Mouse (Mus musculus) adrenal gland, postnatal 10 days (tissue): Measurements from ENCODE around the gene Szrd1. TPM values are rescaled to one million over a fixed set of nuclear protein-coding genes. Genes with fewer than 3 reads are reported as not detected.
"Not testable (repeated sequence)": the region's sequence is repeated elsewhere in the genome, so short reads cannot be mapped to it uniquely, and the experiment has no call there.

Experiments used
- DNase-seq: peaks from one replicate; pipeline ENCODE4 v3.0.0; 2021; ENCODE audit warnings: mixed read lengths
- total RNA-seq, 2 experiments: library from RNA; stranded (reverse); gene quantifications; 2 replicates each; pipeline ENCODE4 v1.2.3; 2021

The Szrd1 gene
- total RNA-seq, 2 experiments from 2014 or later = 111 to 115 TPM

DNA sequence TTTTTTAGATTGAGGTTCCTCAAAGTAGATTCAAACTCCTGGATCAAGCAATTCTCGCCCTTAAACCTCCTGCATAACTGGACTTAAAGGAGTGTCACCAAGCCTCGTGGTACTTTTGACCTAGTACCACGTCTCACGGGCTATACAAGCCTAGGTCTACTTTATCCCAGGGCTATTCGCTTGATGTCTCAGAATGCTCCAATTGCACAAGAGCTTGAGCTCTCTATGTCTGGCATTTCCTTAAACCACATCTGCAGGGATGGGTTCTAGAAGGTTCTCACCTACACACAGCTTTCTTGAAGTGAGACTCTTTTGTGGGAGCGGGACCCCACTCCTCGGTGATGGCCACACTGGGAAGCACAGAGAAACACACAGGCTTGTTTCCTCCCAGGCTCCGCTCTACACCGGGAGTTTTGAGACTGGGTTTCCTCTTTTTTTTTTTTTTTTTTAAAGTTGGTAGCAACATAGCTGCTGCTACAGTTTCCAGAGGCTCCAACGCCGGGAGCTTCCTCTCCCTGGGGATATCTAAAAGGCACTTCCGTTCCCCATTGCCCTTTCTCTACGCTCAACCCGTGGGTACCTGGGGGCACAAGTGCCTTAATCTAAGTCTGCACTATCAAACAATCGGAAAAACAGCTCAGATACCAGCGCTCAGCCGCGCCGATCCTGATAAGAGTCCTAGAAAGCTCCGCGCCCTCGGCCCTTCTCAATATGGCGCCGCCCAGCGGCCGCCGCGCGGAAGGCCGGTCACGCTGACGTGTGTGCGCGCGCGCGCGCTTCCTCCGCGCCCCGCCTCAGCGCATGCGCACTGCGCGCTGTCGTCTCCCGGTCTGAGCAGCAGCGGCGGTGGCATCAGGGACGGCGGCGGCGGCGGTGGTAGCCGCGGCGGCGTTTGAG is 7.8 kb upstream of the Szrd1 start, which contains the start of gene Fbxo42:
TSS of gene Fbxo42 (plus strand) at position 802 of the 897 bp plus-strand sequence.
- DNase-seq = peak; percentile 95

GRCm38 (mm10) chr4:141146491-141147033 is 7.0 kb upstream of the Szrd1 start:
- no peak for DNase-seq

GRCm38 (mm10) chr4:141145124-141145523 is 5.5 kb upstream of the Szrd1 start:
- DNase-seq = not testable (repeated sequence)

- peak; percentile 84 for DNase-seq
Measured at GRCm38 (mm10) chr4:141142285-141142811, 2.8 kb upstream of the Szrd1 start.

DNA sequence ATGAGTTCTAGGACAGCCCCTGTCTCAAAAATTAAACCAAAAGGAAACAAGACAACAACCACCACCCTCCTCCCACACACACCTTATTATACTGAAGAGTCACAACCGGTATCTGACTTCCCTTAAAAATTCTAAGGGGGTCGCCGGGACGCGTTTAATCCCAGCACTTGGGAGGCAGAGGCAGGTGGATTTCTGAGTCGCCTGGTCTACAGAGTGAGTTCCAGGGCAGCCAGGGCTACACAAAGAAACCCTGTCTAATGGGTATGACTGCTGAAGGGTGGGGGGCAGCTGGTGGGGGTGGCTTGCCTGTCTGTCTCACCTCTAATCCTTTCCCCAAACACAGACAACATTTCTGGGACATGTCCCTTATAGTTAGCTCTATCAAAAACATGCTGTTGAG is 1.4 kb upstream of the Szrd1 start:
- DNase-seq = no peak

DNA sequence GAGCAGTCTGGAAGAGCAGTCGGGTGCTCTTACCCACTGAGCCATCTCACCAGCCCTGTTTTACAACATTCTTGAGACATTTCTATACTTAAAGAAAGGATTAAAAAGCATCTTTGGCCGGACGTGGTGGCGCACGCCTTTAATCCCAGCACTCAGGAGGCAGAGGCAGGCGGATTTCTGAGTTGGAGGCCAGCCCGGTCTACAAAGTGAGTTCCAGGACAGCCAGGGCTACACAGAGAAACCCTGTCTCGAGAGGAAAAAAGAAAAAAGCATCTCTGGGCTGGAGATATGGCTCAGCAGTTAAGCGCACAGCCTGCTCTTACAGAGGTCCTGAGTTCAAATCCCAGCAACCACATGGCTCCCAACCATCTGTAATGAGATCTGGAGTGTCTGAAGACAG is 779 bp upstream of the Szrd1 start:
- DNase-seq = not testable (repeated sequence)

- peak; percentile 34 for DNase-seq
Measured at GRCm38 (mm10) chr4:141138425-141139115, 1.0 kb downstream of the Szrd1 start.

DNA sequence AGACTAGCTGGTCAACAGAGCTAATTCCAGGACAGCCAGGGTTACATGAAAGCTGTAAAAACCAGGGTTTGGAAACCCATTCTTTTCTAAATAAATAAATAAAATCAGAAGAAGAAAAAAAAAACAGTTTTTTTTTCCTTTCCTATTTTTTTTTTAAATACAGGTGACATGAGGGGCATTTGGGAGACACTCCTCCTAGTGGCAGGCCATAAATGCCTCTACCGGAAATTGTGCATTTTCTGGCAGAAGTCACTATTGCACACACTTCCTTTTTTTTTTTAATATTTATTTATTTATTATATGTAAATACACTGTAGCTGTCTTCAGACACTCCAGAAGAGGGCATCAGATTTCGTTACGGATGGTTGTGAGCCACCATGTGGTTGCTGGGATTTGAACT is 1.8 kb downstream of the Szrd1 start:
- not testable (repeated sequence) for DNase-seq

DNA sequence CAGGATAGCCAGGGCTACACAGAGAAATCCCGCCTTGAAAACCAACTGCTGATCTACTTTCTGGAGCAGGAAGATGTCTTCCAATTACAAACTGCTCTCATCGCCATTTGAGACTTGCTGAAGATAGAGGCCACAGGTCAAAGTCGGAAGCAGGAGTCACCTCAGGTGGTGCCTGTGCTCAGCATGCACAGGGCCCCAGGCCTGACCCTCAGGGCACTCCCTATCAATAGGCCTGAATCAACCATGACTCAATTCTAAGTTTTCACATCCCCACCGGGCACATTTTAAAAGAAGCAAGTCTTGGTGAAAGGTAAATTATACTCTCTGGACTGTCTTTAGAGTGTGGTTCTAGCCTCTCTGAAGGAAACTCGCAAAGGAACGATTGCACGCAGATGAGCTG is 3.4 kb downstream of the Szrd1 start:
- no peak for DNase-seq

DNA sequence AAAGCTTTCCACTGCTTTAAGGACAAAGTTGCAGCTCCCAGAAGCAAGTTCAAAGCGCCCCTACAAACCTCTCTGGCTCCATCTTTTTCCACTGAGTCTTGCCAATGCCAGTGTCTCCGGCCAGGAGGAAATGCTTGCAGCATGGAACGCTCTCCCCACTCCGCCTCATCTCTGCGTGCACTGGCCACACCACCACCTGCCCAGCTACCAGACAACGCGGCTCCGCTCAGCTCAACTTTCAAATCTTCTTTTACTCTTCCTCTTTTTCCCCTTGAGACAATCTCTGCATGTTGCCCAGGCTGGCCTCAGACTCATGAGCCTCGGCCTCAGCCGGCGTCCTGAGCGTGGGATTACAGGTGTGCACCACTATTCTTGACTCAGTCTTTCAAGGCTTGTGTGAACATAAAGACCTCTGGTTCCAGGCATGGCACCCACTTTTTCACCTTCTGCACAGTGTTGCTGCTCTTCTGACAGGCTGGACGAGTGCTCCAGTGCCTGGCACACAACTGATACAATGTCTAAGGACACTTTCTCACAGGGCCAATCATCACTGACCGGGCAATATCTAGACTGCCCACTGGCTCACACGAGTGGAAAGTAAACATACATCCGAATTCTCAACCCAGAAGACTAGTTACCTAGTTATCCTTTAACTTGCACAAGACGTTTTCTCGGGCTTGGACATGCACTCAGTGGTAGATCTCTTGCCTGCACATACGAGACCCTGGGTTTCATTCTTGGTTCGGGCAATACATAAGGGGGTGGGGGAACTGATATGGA is 4.6 kb downstream of the Szrd1 start:
- DNase-seq = no peak

DNA sequence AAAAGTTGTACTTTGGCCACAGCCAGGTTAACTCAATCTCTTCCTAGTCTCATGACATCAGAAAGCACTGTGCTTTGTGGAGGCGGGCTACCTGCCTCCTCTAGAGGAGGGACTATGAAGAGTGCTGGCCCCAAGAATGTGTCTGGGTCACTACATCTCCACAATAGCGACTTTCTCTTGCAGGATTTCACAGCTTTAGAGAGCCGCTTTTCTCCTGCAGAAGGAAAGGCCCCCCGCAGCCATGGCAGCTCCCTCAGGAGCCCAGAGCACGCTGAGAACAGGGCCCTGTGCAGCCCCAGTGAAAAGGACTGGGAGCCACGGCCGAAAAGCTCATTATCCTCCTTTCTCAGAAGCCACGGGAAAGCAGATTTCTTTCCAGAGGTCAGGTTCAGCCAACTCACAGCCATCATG is 5.5 kb downstream of the Szrd1 start:
- no peak for DNase-seq

- no peak for DNase-seq
Measured at GRCm38 (mm10) chr4:141133227-141133626, 6.3 kb downstream of the Szrd1 start.

- no peak for DNase-seq
Measured at GRCm38 (mm10) chr4:141132191-141132590, 7.4 kb downstream of the Szrd1 start.

DNA sequence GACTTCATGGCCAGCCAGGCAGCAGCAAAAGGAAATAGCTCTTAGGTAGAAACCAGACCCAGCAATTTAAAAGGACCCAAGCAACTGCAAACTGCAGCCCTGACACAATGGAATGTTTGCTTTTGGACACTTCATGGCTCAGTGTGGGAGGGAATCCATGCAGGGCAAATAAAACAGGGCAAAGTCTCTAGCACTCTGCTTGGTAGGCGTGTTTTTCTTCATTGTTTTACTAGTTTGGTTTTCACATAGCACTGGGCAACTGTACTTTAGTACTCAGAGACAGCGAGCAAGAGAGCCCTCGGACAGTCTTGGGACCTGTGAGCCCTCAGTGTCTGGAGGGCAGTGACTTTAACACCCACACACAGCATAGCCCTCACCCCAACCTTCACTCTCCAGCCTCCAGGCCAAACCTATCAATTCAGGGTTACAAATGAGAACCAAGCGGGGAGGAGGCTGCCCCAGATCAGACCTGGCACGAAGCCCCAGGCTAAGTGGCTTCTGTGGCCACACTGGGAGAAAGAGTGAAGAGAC is 8.0 kb downstream of the Szrd1 start:
- peak; percentile 60 for DNase-seq

DNA sequence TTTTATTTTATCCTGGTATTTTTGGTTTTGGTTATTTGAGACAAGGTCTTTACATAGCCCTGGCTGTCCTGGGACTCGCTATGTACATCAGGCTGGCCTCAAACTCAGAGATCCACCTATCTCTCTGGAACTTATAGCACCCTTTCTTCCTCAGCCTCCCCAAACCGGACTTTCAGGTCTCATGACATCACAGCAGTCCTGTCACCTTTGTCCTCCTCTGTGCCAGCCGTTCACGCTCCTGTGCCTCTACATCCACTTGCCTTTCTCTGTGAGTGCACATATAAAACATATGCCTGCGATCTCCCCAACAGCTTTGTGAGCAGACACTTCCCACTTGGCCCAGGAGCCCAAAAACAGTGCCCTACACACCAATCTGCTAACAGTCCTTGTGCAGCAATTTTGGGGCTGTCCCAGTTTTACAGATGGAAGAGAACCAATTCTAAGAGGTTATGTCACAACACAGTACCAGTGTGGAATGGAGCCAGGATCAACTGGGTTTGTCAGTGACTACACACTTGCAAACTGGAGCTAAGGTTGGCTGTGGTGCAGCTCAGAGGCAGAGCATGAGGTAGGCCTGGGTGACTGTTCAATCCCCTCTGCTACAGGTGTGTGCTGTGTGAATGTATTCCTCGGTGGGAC is 8.8 kb downstream of the Szrd1 start:
- peak; percentile 72 for DNase-seq

DNA sequence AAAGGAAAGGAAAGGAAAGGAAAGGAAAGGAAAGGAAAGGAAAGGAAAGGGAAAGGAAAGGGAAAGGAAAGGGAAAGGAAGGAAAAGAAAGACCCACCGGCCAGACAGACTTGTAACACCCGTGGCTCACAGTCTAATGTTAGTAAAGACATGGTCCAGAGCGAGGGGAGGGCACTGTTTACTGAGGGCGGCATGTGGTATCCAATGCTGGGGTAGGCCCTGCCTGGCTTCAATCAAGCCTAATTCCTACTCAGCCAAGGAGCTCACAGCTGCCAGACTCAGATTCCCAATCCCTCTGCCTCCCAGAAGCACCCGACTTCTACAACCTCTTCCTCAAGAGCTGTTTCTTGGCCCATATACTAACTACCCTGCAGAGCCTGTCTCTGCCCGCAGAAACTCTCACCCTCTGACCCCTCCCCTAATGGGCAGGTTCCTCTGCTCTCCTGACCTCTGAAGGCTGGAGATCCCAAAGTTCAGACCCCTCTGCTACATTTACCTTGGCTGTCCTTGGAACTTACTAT is 10.3 kb downstream of the Szrd1 start:
- no peak for DNase-seq

GRCm38 (mm10) chr4:141123065-141123464 is 16.5 kb downstream of the Szrd1 start:
- DNase-seq = no peak

DNA sequence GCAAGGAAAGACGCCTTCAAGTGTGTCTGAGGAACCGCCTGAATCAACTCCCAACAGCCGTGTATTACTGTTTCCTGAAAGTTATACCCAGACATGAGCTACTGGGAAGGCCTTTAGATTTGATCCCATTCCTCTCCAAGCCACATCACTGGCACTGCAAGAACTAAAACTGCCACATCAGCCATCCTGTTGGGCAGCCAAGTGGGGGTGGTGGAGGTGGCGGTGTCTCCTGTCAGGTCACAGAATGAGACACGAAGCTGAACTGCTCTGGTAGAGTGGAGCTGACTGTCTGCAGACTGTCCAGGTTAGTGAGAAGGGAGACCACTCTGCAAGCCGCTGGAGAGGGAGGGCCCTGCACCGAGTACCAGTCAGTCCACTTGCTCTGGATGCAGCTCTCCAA is 16.9 kb downstream of the Szrd1 start:
- no peak for DNase-seq

DNA sequence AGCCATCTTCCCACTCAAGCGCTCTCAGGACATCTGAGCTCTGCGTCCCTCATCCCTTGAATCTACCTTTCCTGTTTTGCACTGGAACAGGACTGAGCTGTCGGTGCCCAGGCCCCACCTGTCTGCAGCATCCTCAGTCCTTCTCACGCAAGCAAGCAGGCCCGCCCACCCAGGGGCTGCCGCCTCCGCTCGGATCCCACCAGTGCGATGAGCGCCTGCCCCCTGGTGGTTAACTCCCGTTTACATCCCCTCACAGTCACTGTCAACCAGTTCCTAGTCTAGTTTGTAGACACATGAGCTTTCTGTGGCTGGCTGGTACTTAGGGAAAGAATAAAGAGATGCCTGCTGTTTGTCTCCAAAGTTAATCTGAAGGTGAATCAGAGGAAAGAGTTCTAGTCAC is 18.9 kb downstream of the Szrd1 start:
- peak; percentile 75 for DNase-seq

DNA sequence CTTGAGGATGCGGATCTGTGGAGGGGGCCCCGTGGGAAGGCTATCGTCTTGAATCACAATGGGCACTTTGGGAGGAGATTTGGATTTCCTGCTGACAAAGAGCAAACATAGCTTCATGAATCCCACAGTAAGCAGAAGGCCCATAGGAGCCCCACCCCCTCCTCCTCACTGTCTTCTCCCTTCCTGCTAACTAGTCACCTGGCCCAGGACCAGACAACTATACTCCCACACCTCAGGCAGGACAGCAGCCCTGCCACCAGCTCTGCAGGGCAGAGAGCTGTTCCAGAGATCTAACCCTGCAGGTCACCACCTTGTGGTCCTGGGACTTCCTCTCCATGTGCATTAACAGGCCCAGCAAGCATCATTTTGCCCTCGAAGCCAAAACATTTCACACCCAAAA is 20.9 kb downstream of the Szrd1 start:
- DNase-seq = no peak

GRCm38 (mm10) chr4:141115398-141115797 is 24.2 kb downstream of the Szrd1 start:
- peak; percentile 51 for DNase-seq
